Mouse (Mus musculus): ENCODE measurements around the gene Mpzl1. TPM values are rescaled to one million over a fixed set of nuclear protein-coding genes. Genes with fewer than 3 reads are reported as not detected.
A peak's percentile ranks its signal among the peaks of the same experiment; 100 is the strongest.

Mpzl1 gene
- polyA plus RNA-seq, 1 experiment = 45.3 TPM

DNA sequence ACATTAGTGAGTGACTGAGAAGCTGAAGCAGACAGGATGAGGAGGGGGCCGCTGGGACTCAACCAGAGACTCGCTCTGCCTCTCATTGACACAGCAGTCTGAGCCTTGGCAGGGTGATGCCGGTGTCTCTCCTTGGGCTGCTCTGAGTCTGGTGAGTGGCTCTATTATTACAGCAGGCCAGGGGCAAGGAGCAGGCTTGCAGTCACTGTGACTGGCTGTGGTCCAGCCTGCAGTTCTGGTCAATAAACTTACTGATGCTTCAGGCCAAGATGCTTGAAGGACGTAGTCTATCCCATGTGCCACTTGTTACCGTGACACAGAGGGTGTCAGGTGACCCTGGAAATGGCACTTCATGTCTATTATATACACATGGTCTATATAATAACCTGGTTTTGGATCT is 31.4 kb upstream of the Mpzl1 start:
- no peak for TF ChIP-seq CTCF (IDR thresholded peaks at IDR 0.05; ENCODE audit: control insufficient read depth, insufficient read depth, insufficient replicate concordance, low read depth, low read length)
- no peak for TF ChIP-seq POLR2A (IDR thresholded peaks at IDR 0.05; ENCODE audit: control insufficient read depth, low read depth, low read length)

DNA sequence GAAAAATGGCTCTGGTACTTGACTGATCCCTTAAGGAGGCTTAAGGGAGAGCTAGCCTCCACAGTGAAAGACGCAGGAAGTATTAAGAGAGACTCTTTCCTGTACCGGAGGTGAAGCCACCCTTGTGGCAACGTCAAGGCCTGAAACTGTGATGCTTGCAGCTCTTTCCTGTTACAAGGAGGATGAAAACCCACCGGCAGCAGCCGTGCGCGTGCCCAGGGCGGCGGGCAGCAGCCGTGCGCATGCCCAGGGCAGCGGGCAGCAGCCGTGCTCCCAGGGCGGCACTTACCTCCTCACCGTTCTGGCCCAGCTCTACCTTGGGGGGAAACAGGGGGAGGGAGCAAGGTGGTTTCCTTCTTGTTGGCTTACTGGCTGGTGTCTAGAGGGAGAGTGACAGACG is 28.9 kb upstream of the Mpzl1 start:
- H3K4me1 ChIP-seq (ENCODE audit: control insufficient read depth, insufficient read depth, low read length) = peaks cover 11% of the 10 kb centered on the region
- no peaks in the 10 kb centered on the region for H3K36me3 ChIP-seq (ENCODE audit: control insufficient read depth, insufficient read depth, low read length)
- TF ChIP-seq CTCF (IDR thresholded peaks at IDR 0.05; ENCODE audit: control insufficient read depth, insufficient read depth, insufficient replicate concordance, low read depth, low read length) (no peak), POLR2A (IDR thresholded peaks at IDR 0.05; ENCODE audit: control insufficient read depth, low read depth, low read length) (no peak)
- H3K4me3 ChIP-seq (ENCODE audit: control insufficient read depth, low read depth, low read length) = no peak overlapping the region
- H3K27ac ChIP-seq (ENCODE audit: control insufficient read depth, insufficient read depth, low read depth, low read length) = no peak overlapping the region
- no peaks in the 10 kb centered on the region for H3K27me3 ChIP-seq (ENCODE audit: control insufficient read depth, insufficient read depth, low read length)

More for the DNA sequence above, 31.4 kb upstream of the Mpzl1 start:
- Histone ChIP-seq H3K4me3 (ENCODE audit: control insufficient read depth, low read depth, low read length) (no peak overlapping the region), H3K4me1 (ENCODE audit: control insufficient read depth, insufficient read depth, low read length) (peaks cover 23% of the 10 kb centered on the region), H3K27me3 (ENCODE audit: control insufficient read depth, insufficient read depth, low read length) (no peaks in the 10 kb centered on the region), H3K27ac (ENCODE audit: control insufficient read depth, insufficient read depth, low read depth, low read length) (no peak overlapping the region), H3K36me3 (ENCODE audit: control insufficient read depth, insufficient read depth, low read length) (no peaks in the 10 kb centered on the region)

DNA sequence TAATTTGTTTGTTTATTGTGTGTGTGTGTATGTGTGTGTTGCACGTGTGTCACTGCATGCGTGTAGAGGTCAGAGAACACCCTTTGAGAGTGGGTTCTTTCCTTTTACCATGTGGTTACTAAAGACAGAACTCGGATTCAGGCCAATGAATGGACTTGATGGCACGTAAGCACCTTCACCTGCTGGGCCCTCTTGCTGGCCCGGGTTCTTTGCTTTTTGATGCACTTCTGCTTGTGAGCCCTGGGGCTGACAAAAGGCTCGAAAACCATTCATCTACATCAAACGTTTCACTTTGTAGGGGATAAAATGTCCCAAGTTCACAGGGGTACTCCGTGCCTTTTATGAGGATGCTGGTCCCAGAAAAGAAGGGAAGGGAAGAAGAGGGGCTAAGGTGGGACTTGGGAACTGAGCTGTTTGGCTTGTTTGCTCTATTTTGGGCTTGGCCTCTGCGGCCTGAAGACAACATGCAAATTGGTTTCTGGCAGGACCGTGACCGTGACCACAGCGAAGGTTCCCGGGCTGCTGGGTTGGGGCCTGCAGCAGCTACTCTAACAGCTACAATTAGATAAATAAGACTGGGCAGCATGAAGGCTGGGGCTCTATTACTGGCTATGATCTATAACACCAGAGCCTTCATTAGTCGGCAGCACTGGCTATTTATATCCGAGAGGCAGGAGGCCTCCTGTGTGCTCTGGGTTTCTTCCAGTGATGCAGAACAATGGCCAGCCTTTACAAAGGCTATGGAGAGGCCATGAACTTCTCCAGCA is 28.3 kb upstream of the Mpzl1 start:
- Histone ChIP-seq H3K4me3 (ENCODE audit: control insufficient read depth, low read depth, low read length) (no peak overlapping the region), H3K27me3 (ENCODE audit: control insufficient read depth, insufficient read depth, low read length) (no peaks in the 10 kb centered on the region), H3K4me1 (ENCODE audit: control insufficient read depth, insufficient read depth, low read length) (peaks cover 9% of the 10 kb centered on the region), H3K36me3 (ENCODE audit: control insufficient read depth, insufficient read depth, low read length) (no peaks in the 10 kb centered on the region), H3K27ac (ENCODE audit: control insufficient read depth, insufficient read depth, low read depth, low read length) (no peak overlapping the region)
- TF ChIP-seq CTCF (IDR thresholded peaks at IDR 0.05; ENCODE audit: control insufficient read depth, insufficient read depth, insufficient replicate concordance, low read depth, low read length) = no peak
- TF ChIP-seq POLR2A (IDR thresholded peaks at IDR 0.05; ENCODE audit: control insufficient read depth, low read depth, low read length) = no peak

GRCm38 (mm10) chr1:165661725-165662124 is 27.4 kb upstream of the Mpzl1 start:
- Histone ChIP-seq H3K27me3 (ENCODE audit: control insufficient read depth, insufficient read depth, low read length) (no peaks in the 10 kb centered on the region), H3K4me1 (ENCODE audit: control insufficient read depth, insufficient read depth, low read length) (peaks cover 9% of the 10 kb centered on the region), H3K4me3 (ENCODE audit: control insufficient read depth, low read depth, low read length) (no peak overlapping the region), H3K36me3 (ENCODE audit: control insufficient read depth, insufficient read depth, low read length) (no peaks in the 10 kb centered on the region), H3K27ac (ENCODE audit: control insufficient read depth, insufficient read depth, low read depth, low read length) (no peak overlapping the region)
- TF ChIP-seq CTCF (IDR thresholded peaks at IDR 0.05; ENCODE audit: control insufficient read depth, insufficient read depth, insufficient replicate concordance, low read depth, low read length) = no peak
- no peak for TF ChIP-seq POLR2A (IDR thresholded peaks at IDR 0.05; ENCODE audit: control insufficient read depth, low read depth, low read length)

- Histone ChIP-seq H3K27ac (ENCODE audit: control insufficient read depth, insufficient read depth, low read depth, low read length) (no peak overlapping the region), H3K4me1 (ENCODE audit: control insufficient read depth, insufficient read depth, low read length) (peaks cover 9% of the 10 kb centered on the region), H3K27me3 (ENCODE audit: control insufficient read depth, insufficient read depth, low read length) (no peaks in the 10 kb centered on the region), H3K36me3 (ENCODE audit: control insufficient read depth, insufficient read depth, low read length) (no peaks in the 10 kb centered on the region), H3K4me3 (ENCODE audit: control insufficient read depth, low read depth, low read length) (no peak overlapping the region)
- no peak for TF ChIP-seq CTCF (IDR thresholded peaks at IDR 0.05; ENCODE audit: control insufficient read depth, insufficient read depth, insufficient replicate concordance, low read depth, low read length)
- no peak for TF ChIP-seq POLR2A (IDR thresholded peaks at IDR 0.05; ENCODE audit: control insufficient read depth, low read depth, low read length)
Measured at GRCm38 (mm10) chr1:165661191-165661590, 26.9 kb upstream of the Mpzl1 start.

GRCm38 (mm10) chr1:165660774-165661173 is 26.4 kb upstream of the Mpzl1 start:
- peaks cover 9% of the 10 kb centered on the region for H3K4me1 ChIP-seq (ENCODE audit: control insufficient read depth, insufficient read depth, low read length)
- H3K27ac ChIP-seq (ENCODE audit: control insufficient read depth, insufficient read depth, low read depth, low read length) = no peak overlapping the region
- no peaks in the 10 kb centered on the region for H3K27me3 ChIP-seq (ENCODE audit: control insufficient read depth, insufficient read depth, low read length)
- TF ChIP-seq POLR2A (IDR thresholded peaks at IDR 0.05; ENCODE audit: control insufficient read depth, low read depth, low read length) = no peak
- TF ChIP-seq CTCF (IDR thresholded peaks at IDR 0.05; ENCODE audit: control insufficient read depth, insufficient read depth, insufficient replicate concordance, low read depth, low read length) = no peak
- H3K36me3 ChIP-seq (ENCODE audit: control insufficient read depth, insufficient read depth, low read length) = no peaks in the 10 kb centered on the region
- H3K4me3 ChIP-seq (ENCODE audit: control insufficient read depth, low read depth, low read length) = no peak overlapping the region

- no peak overlapping the region for H3K27ac ChIP-seq (ENCODE audit: control insufficient read depth, insufficient read depth, low read depth, low read length)
- peak; percentile 57; the same call in 1 of the 2 replicates for TF ChIP-seq CTCF (IDR thresholded peaks at IDR 0.05; ENCODE audit: control insufficient read depth, insufficient read depth, insufficient replicate concordance, low read depth, low read length)
- TF ChIP-seq POLR2A (IDR thresholded peaks at IDR 0.05; ENCODE audit: control insufficient read depth, low read depth, low read length) = no peak
- H3K36me3 ChIP-seq (ENCODE audit: control insufficient read depth, insufficient read depth, low read length) = no peaks in the 10 kb centered on the region
- peaks cover 10% of the 10 kb centered on the region for H3K4me1 ChIP-seq (ENCODE audit: control insufficient read depth, insufficient read depth, low read length)
- H3K4me3 ChIP-seq (ENCODE audit: control insufficient read depth, low read depth, low read length) = no peak overlapping the region
- no peaks in the 10 kb centered on the region for H3K27me3 ChIP-seq (ENCODE audit: control insufficient read depth, insufficient read depth, low read length)
Measured at GRCm38 (mm10) chr1:165658602-165659001, 24.3 kb upstream of the Mpzl1 start.
